Mouse (Mus musculus) C3H10T1/2 (cell line): ENCODE measurements around the gene Tmem86b. TPM values are rescaled to one million over a fixed set of nuclear protein-coding genes. Genes with fewer than 3 reads are reported as not detected.

Source experiments
- polyA plus RNA-seq, 2 experiments: library from polyadenylated mRNA; unstranded; fragments of >200 nt; fragmentation: generic; extraction: Trizol; gene quantifications; one replicate each; pipeline ENCODE4 v1.2.1; 2012; ENCODE audit warnings: missing spikeins in 2 of 2

The Tmem86b gene
- polyA plus RNA-seq = 1 to 10 TPM; 1.9 to 4.9 TPM

GRCm38 (mm10) chr7:4631031-4631430 is at the start of gene Tmem86b:
Gene Tmem86b (minus strand): TSS chr7:4631422.

DNA sequence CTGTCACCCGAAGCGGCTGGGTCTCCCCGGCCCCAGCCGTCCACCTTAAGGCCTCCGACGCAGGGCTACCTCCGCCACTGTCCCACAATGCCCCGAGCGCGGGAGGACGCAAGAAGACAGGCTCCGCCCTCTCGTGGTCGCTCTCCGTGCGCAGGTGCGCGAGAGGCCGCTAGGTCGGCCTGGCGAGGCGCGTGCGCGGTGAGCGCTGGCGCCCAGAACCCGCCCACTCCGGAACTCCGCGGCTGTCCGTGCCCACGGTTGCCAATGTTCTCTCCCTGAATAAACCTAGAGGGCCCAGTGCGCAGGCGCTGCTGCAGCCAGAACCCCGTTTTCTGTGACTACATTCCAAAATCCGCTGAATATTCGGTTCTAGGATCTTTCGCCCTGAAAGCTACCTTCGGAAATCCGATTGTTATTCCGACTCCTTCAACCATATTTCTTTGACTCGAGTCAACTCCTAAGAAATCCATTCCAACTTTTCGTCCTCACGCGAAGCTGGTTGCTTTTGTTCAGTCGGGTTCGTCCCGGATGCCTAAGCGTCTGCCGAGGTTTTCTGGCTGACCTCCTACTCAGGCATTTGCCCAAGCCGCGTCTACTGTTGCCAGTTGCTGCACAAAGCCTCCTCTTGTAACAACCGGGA is 27.8 kb upstream of the Tmem86b start, which contains the start of gene Ppp6r1:
TSS of gene Ppp6r1 (minus strand) at position 108 of the 640 bp plus-strand sequence.

GRCm38 (mm10) chr7:4603873-4604272 is 27.3 kb downstream of the Tmem86b start, which contains the start of gene Ptprh:
Gene Ptprh (minus strand): TSS chr7:4604041.

Other genes starting within 250 kb of the Tmem86b start
- gene Gp6, start 233.7 kb downstream of the Tmem86b start, polyA plus RNA-seq = not detected
- gene Rdh13, start 185.8 kb downstream of the Tmem86b start, polyA plus RNA-seq = 1 to 10 TPM; 2.8 to 7.2 TPM
- 1 to 10 TPM in 1 of 2 experiments, under 1 TPM in 1; 0.28 to 1.1 TPM for gene Eps8l1, start 170.7 kb downstream of the Tmem86b start, polyA plus RNA-seq
- 10 to 100 TPM; 35.2 to 55.0 TPM for gene Ppp1r12c, start 129.7 kb downstream of the Tmem86b start, polyA plus RNA-seq
- 1 to 10 TPM in 1 of 2 experiments, under 1 TPM in 1; 0.04 to 4.4 TPM for gene Tnnt1, start 115.0 kb downstream of the Tmem86b start, polyA plus RNA-seq
- 1 to 10 TPM in 1 of 2 experiments, under 1 TPM in 1; 0.12 to 3.6 TPM for gene Tnni3, start 107.2 kb downstream of the Tmem86b start, polyA plus RNA-seq
- 1 to 10 TPM; 2.1 to 3.7 TPM for gene Dnaaf3, start 99.0 kb downstream of the Tmem86b start, polyA plus RNA-seq
- under 1 TPM in 1 of 2 experiments, not detected in 1; 0.04 TPM for gene Syt5, start 83.9 kb downstream of the Tmem86b start, polyA plus RNA-seq
- not detected for gene Ptprh, start 27.4 kb downstream of the Tmem86b start, polyA plus RNA-seq
- 10 to 100 TPM; 24.9 to 47.9 TPM for gene Ppp6r1, start 27.6 kb upstream of the Tmem86b start, polyA plus RNA-seq
- 100 to 1,000 TPM in 1 of 2 experiments, 10 to 100 TPM in 1; 56.4 to 125 TPM for gene Hspbp1, start 53.6 kb upstream of the Tmem86b start, polyA plus RNA-seq
- 10 to 100 TPM in 1 of 2 experiments, 1 to 10 TPM in 1; 3.8 to 11.2 TPM for gene Brsk1, start 59.2 kb upstream of the Tmem86b start, polyA plus RNA-seq
- gene Tmem150b, start 93.8 kb upstream of the Tmem86b start, polyA plus RNA-seq = under 1 TPM; 0.02 to 0.27 TPM
- 10 to 100 TPM in 1 of 2 experiments, 1 to 10 TPM in 1; 6.4 to 30.2 TPM for gene Kmt5c, start 108.7 kb upstream of the Tmem86b start, polyA plus RNA-seq
- gene Cox6b2, start 121.7 kb upstream of the Tmem86b start, polyA plus RNA-seq = under 1 TPM; 0.08 to 0.26 TPM
- not detected for gene Fam71e2, start 139.9 kb upstream of the Tmem86b start, polyA plus RNA-seq
- gene Il11, start 151.4 kb upstream of the Tmem86b start, polyA plus RNA-seq = under 1 TPM; 0.66 to 0.91 TPM
- 1 to 10 TPM in 1 of 2 experiments, under 1 TPM in 1; 0.61 to 1.1 TPM for gene Tmem190, start 151.5 kb upstream of the Tmem86b start, polyA plus RNA-seq
- 10 to 100 TPM in 1 of 2 experiments, 1 to 10 TPM in 1; 9.5 to 53.2 TPM for gene Tmem238, start 158.2 kb upstream of the Tmem86b start, polyA plus RNA-seq
- gene Rpl28, start 161.5 kb upstream of the Tmem86b start, polyA plus RNA-seq = over 10,000 TPM in 1 of 2 experiments, 1,000 to 10,000 TPM in 1; 4,560 to 11,128 TPM
- 100 to 1,000 TPM; 315 to 381 TPM for gene Ube2s, start 181.2 kb upstream of the Tmem86b start, polyA plus RNA-seq
- gene Shisa7, start 213.3 kb upstream of the Tmem86b start, polyA plus RNA-seq = not detected
- gene Isoc2b, start 238.8 kb upstream of the Tmem86b start, polyA plus RNA-seq = under 1 TPM; 0.18 to 0.59 TPM
- 1 to 10 TPM; 1.5 to 3.4 TPM for gene Isoc2a, start 245.7 kb upstream of the Tmem86b start, polyA plus RNA-seq